31 mouse cellular contexts compared by ENCODE assay signal in genomic region chrX:164965750-164966448, GRCm38 (mm10). TPM values are rescaled to one million over a fixed set of nuclear protein-coding genes. Genes with fewer than 3 reads are reported as not detected.
"Had no signal": no experiment of that assay in that cellular context is flagged by ENCODE, and none has a peak within 500 bp of the region (broad histone marks: within the 10 kb centered on the region; RNA-seq: fewer than 3 reads in every experiment).

No protein-coding gene starts in this region.

- H3K4me3 ChIP-seq: intestine, embryonic 15.5 days; kidney, embryonic 15.5 days; limb, embryonic 10.5 days; limb, embryonic 13.5 days; liver, embryonic 12.5 days; liver, embryonic 15.5 days; megakaryocyte, embryonic 14.5 days; midbrain, embryonic 10.5 days; midbrain, embryonic 13.5 days; myocyte; neural tube, embryonic 13.5 days had no signal

- H3K9me3 ChIP-seq: intestine, embryonic 15.5 days; kidney, embryonic 15.5 days; limb, embryonic 10.5 days; limb, embryonic 13.5 days; liver, embryonic 12.5 days; liver, embryonic 15.5 days; megakaryocyte, embryonic 14.5 days; midbrain, embryonic 10.5 days; midbrain, embryonic 13.5 days; neural tube, embryonic 13.5 days had no signal

- H3K9ac ChIP-seq: intestine, embryonic 15.5 days; kidney, embryonic 15.5 days; limb, embryonic 13.5 days; liver, embryonic 12.5 days; liver, embryonic 15.5 days; midbrain, embryonic 13.5 days; neural tube, embryonic 13.5 days had no signal

- H3K4me2 ChIP-seq: intestine, embryonic 15.5 days; kidney, embryonic 15.5 days; limb, embryonic 13.5 days; liver, embryonic 12.5 days; liver, embryonic 15.5 days; midbrain, embryonic 13.5 days; neural tube, embryonic 13.5 days had no signal

- H3K27me3 ChIP-seq: intestine, embryonic 15.5 days; liver, embryonic 12.5 days; liver, embryonic 15.5 days; megakaryocyte, embryonic 14.5 days; midbrain, embryonic 13.5 days; neural tube, embryonic 13.5 days had no signal

- H3K4me1 ChIP-seq: intestine, embryonic 15.5 days; kidney, embryonic 15.5 days; limb, embryonic 10.5 days; limb, embryonic 13.5 days; liver, embryonic 12.5 days; liver, embryonic 15.5 days; midbrain, embryonic 10.5 days; midbrain, embryonic 13.5 days; neural tube, embryonic 13.5 days had no signal

- H3K27ac ChIP-seq: intestine, embryonic 15.5 days; kidney, embryonic 15.5 days; limb, embryonic 10.5 days; limb, embryonic 13.5 days; liver, embryonic 12.5 days; liver, embryonic 15.5 days; midbrain, embryonic 10.5 days; midbrain, embryonic 13.5 days; neural tube, embryonic 13.5 days had no signal

- ATAC-seq: intestine, embryonic 15.5 days; liver, embryonic 12.5 days; midbrain, embryonic 13.5 days; midbrain, embryonic 16.5 days had no signal

- H3K36me3 ChIP-seq: intestine, embryonic 15.5 days; limb, embryonic 13.5 days had no signal

- DNase-seq: kidney, adult 11 months; kidney, adult 8-10 months; kidney, postnatal 10 days; kidney, postnatal 4 days; liver; lung, adult 2 months; retina, postnatal 1 day; right cerebral cortex, postnatal 25 days; spleen, adult 18-20 months; thymus, adult 18-20 months; thymus, postnatal 14 days; thymus, postnatal 4 days had no signal

RNA-seq across cellular contexts. Expression of gene Gm17604, which starts 38.7 kb away (rescaled TPM):
- total RNA-seq: layer of hippocampus, adult 18-20 months; layer of hippocampus, postnatal 14 days; left cerebral cortex, postnatal 25 days; monocyte, adult 5-6 weeks; neutrophil, adult 5-6 weeks had no signal
- polyA plus RNA-seq: intestine, embryonic 15.5 days; kidney, embryonic 15.5 days; limb, embryonic 10.5 days; limb, embryonic 13.5 days; liver, embryonic 12.5 days; liver, embryonic 15.5 days; lung, adult 2 months; midbrain, embryonic 10.5 days; midbrain, embryonic 13.5 days; midbrain, embryonic 16.5 days; myocyte; neural tube, embryonic 13.5 days; stomach, embryonic 16.5 days; testis, adult 2 months had no signal
